Mouse (Mus musculus): ENCODE results near the gene Ggcx.

Gene Ggcx

GRCm38 (mm10) chr6:72388266-72388665 is 25.8 kb upstream of the Ggcx start:
- no peak for DNase-seq

GRCm38 (mm10) chr6:72388791-72389329 is 25.2 kb upstream of the Ggcx start:
- no peak for DNase-seq

DNA sequence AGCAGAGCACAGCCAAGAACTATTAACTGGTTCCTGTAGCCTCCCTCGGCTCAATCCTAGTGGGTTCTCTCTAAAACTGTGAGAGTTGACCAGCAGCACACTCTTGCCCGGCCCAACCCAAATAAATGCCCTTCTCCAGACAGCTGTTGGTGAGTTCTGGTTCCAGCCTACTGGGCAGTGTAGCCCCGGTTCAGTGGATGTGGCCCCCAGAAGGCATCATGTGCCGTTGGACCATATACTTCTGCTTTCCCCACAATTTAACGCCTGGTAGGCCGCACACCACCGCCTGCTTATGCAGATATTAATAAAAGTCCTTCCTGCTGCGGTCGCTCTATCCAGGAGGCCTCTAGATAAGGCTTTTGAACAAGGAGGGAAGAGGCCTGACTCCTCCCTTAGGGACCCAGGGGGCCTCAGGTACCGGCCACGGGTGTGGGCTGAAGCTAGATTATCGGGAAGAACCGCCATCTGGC is 24.6 kb upstream of the Ggcx start:
- DNase-seq = no peak

GRCm38 (mm10) chr6:72389941-72390771 is 24.0 kb upstream of the Ggcx start, which contains the start of gene Vamp8:
Gene Vamp8, minus strand, starts transcription at chr6:72390703.
- peak; percentile 61 to 66 for DNase-seq

GRCm38 (mm10) chr6:72390795-72391521 is 23.1 kb upstream of the Ggcx start:
- peak in 1 of 2 experiments; percentile 20 for DNase-seq

- DNase-seq = no peak
Measured at GRCm38 (mm10) chr6:72392341-72392740, 21.8 kb upstream of the Ggcx start.

DNA sequence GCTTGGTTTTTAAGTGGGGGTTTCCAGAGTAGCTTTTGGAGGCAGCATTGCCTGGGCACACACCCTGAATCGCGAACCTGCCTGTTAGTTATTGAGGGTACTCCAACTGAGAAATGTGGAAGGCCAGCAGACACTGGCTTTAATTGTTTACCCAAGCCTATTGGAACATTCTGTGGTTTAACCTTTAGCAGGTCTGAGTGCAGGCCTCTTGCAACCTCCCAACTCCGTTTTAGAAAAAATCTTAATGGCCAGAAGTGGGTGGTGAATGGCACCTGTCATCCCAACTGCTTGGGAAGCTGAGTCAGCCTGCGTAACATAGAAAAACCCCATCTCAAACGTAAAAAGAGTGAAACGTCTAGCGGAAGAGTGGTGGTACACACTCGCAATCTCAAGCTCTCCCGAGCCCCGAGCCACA is 17.3 kb upstream of the Ggcx start:
- no peak for DNase-seq

DNA sequence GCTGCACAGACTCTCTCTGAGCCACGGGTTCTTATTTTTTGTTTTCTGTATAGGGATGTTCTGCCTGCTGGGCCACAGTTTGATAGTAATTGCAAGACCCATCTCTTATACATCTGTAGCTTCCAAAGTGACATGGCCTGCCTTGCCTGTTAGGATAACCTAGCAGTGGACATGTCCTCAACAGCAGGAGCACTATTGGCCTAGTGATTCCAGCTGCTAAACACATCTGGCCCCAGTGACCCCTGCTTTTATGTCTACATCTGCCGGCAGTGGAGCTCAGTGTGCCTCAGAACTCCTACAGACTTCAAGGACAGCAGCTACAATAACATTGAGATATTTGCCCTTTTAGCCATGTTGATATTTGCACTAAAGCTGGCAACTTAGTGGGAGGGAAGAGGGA is 14.1 kb upstream of the Ggcx start:
- no peak for DNase-seq

DNA sequence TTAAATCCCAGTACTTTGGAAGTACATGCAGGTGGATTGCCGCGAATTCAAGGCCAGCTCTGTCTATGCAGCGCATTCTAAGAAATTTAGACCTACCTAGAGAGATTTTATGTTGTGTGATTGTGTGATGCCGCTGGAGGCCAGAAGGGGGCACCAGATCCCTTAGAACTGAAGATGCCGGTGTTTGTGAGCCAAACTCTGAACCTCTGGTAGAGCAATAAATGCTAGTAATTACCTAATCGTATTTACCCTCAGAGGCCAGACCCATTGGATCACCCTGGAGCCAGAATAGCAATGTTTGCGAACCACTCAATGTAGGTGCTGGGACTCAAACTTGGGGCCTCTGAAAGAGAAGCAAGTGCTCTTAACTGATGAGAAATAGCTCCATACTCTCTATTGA is 12.2 kb upstream of the Ggcx start:
- peak; percentile 83 to 88 for DNase-seq

- no peak for DNase-seq
Measured at GRCm38 (mm10) chr6:72405356-72405755, 8.8 kb upstream of the Ggcx start.

DNA sequence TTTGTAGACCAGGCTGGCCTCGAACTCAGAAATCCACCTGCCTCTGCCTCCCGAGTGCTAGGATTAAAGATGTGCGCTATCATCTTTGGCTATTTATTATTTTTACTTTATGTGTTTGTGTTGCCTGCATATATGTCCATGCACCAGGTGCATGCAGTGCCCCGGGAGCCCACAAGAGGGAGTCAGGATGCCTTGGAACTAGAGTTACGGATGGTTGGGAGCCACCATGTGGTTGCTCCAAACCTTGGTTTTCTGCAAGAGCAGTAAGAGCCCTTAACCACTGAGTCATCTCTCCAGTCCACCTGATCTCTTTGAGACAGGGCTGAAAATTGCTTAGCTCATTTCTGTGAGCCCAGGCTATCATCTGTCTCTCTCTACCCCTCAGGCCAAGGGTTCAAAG is 7.0 kb upstream of the Ggcx start:
- peak; percentile 91 to 92 for DNase-seq

DNA sequence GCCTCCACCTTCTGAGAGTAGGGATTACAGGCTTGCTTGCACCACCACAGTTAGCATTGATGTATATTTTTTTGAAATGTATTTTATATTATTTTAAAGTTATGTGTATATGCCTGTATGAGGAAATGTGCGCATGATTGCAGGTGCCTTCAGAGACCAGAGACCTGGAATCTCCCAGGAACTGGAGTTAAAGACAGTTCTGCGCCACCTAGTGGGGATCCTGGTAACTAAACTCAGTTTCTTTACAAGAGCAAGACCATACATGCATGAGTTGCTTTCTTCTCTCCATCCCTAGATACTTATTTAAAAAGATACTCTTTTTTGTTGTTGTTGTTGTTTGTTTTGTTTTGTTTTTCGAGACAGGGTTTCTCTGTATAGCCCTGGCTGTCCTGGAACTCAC is 4.5 kb upstream of the Ggcx start:
- DNase-seq = peak; percentile 87 to 90

- no peak for DNase-seq
Measured at GRCm38 (mm10) chr6:72410003-72410402, 4.1 kb upstream of the Ggcx start.

DNA sequence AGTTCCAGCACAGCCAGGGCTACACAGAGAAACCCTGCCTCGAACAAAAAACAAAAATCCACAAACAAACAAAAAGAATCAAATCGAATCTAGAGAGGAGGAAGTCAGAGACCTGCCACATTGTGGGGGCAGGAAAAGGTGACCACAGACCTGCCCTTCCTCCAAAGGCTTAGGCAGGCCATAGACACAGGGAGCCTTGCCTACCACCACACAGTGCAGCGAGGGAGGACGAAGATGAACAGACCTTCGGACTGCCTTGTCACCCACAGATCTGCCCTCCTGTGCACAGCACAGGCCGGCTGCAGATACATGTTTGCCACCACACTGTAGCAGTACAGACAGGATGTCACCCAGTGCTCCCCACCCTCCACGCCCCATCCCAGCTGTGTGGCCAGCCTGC is 3.6 kb upstream of the Ggcx start:
- no peak for DNase-seq

DNA sequence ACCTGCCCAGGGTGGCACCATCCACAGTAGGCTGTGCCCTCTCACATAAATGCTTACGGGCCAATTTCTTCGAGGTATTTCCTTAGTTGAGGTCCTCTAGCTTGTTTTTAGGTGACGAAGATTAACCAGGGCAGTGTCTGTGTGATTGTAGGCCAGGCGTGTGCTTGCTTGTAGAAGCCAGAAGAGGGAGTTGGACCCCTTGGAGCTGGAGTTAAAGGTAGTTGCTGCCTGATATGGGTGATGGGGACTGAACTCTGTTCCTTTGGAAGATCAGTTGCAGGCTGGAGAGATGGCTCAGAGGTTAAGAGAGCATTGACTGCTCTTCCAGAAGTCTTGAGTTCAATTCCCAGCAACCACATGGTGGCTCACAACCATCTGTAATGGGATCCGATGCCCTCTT is 1.1 kb downstream of the Ggcx start:
- no peak for DNase-seq

DNA sequence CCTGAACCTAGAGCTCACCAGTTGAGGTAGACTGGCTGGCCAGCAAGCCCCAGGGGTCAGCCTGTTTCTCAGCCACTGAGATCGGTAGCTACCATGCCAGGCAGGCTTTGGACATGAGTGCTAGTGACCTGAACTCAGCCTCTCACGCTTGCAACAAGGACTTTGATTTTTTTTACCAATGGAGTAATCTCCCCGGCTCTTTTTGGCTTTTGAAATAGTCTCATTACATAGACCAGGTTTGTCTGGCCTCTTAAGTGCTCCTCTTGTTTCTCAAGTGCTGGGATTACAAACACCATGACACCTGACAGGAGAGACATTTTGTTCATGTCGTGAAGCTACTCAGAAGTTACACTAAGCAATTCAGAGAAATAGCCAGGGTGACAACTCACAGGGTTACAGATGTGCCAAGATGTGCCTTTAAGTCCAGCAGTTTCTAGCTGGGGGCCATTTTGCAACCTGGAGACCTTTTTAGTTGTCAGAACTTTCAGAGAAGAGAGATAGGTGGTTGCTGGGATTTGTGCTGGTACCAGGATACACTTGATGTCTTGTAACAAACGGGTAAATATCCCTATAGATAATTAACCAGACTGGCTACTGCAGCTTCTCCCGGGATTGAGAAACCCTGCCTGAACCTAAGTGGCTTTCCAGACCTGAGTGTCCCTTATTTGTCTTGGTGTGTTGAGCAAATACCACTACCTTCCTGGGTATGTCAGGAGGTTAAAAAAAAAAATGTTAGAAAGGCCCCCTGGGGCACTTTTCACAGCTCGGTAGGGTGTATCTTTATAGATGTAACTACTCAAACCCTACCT is 2.1 kb downstream of the Ggcx start:
- DNase-seq = no peak

GRCm38 (mm10) chr6:72418279-72418678 is 4.2 kb downstream of the Ggcx start:
- DNase-seq = no peak

DNA sequence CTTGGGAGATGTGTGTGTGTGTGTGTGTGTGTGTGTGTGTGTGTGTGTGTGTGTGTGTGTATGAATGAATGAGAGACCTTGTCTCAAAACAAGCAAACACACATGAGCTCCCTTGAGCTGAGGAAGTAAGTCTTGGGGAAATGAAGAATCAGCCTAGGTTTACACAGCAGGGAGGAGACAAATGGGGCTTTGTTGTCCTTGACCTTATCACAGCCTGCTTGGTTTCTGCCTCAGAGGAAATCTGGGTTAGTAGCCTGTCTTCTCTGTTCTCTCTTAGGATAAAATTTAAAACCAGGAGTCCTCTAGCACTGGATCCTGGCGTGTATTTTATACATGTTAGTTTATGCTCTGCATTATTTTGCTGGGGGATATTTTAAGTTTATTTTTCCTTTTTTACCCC is 5.7 kb downstream of the Ggcx start:
- no peak for DNase-seq

DNA sequence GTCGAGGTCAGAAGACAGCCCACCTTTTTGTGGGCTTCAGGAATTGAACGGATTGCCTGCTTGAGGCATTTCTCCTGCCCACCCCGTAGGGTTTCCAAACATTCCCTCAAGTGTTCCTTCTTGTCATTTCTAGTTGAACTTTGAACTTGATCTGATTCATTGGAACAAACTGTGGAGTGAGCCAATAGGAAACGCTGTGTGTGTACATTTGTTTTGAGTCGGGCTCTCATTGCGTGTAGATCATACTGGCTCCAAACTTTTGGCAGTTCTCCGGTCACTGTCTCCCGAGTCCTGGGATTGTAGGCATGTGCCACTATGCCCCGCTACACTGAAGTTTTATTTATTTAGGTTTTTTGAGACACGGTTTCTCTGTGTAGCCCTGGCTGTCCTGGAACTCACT is 6.8 kb downstream of the Ggcx start:
- no peak for DNase-seq

DNA sequence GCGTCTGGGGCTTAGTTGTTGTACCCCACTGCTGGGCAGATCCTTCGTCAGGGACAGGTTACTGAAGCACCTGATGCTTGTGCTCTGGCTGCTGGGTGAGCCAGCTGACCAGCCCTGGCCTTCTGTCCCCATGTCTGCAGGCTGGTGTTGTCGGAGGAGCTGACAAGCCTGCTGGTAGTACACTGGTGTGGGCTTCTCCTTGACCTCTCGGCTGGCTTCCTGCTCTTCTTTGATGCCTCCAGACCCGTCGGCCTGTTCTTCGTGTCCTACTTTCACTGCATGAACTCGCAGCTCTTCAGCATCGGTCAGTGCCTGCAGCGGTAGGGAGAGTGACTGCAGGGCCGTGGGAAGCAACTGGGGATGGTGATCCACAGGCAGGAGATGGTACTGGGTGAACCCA is 11.5 kb downstream of the Ggcx start:
- DNase-seq = no peak

GRCm38 (mm10) chr6:72428036-72428435 is 13.9 kb downstream of the Ggcx start:
- DNase-seq = peak; percentile 89 to 92

DNA sequence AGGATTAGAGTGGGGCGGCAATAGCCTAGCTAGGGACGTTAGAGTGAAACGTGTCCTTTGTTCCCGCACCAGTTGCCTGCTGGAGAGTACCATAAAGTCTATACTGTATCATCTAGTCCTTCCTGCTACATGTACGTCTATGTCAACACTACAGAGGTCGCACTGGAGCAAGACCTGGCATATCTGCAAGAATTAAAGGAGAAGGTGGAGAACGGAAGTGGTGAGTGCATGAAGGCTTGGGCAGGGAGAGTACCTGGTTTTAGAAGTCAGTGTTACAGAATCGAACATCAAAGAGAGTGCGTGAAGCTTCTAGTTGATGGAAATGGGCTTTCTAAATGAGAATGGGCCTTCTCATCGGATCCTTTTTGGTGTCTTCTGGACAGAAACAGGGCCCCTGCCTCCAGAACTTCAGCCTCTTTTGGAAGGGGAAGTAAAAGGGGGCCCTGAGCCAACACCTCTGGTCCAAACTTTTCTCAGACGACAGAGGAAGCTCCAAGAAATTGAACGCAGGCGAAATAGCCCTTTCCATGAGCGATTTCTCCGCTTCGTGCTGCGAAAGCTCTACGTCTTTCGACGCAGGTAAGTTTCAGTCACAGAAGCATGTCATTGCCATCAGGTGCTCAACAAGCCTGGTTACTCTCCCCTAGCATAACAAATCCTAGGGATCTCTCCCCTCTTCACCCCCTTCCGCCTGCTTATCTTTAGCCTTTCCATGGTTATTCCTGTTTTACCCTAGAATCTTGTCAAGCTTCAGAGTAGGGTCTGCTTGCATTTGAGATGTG is 15.1 kb downstream of the Ggcx start:
- no peak for DNase-seq

Data from cerebellum, postnatal 10 days (tissue).